Comparison of ENCODE assay signal across 8 mouse cellular contexts in genomic region chr5:124355425-124355959, GRCm38 (mm10). TPM values are rescaled to one million over a fixed set of nuclear protein-coding genes. Genes with fewer than 3 reads are reported as not detected.
DNase-seq lines count a peak whose midpoint lies in the region; ATAC-seq and TF ChIP-seq lines count a peak whose summit lies in the region.

No protein-coding gene starts in this region.

- ATAC-seq in kidney, embryonic 16.5 days (ENCODE audit: low FRiP score, low TSS enrichment), result no peak
- ATAC-seq in hindbrain, embryonic 13.5 days (ENCODE audit: low FRiP score), result no peak
- ATAC-seq in midbrain, embryonic 14.5 days (ENCODE audit: low FRiP score, low TSS enrichment), result no peak

- 3% methylated on average over 12 of the region's 12 CpGs for WGBS in kidney, embryonic 16.5 days
- 3% methylated on average over 12 of the region's 12 CpGs for WGBS in hindbrain, embryonic 13.5 days
- WGBS in midbrain, embryonic 14.5 days, result 1% methylated on average over 12 of the region's 12 CpGs

- TF ChIP-seq POLR2A in cortical plate, adult 2 months (IDR thresholded peaks at IDR 0.05; ENCODE audit: extremely low read depth, insufficient read depth, low read length), result no peak

- peak overlapping the region; percentile 50 for H3K9ac ChIP-seq in kidney, embryonic 16.5 days (replicated peaks; ENCODE audit: low read length)
- peak overlapping the region; percentile 99; the same call in 1 of the 2 replicates for H3K9ac ChIP-seq in hindbrain, embryonic 13.5 days
- H3K9ac ChIP-seq in midbrain, embryonic 14.5 days (replicated peaks; ENCODE audit: low read length), result peak overlapping the region; percentile 97; the same call in 1 of the 2 replicates

- H3K4me3 ChIP-seq in kidney, embryonic 16.5 days (ENCODE audit: low read length), result peak overlapping the region; percentile 71
- peak overlapping the region; percentile 37 for H3K4me3 ChIP-seq in cortical plate, adult 2 months (ENCODE audit: insufficient read depth, low read length)
- H3K4me3 ChIP-seq in hindbrain, embryonic 13.5 days, result peak overlapping the region; percentile 95
- peak overlapping the region; percentile 90 for H3K4me3 ChIP-seq in midbrain, embryonic 14.5 days (replicated peaks; ENCODE audit: low read depth, low read length)

- no peaks in the 10 kb centered on the region for H3K9me3 ChIP-seq in kidney, embryonic 16.5 days (ENCODE audit: low read length)
- no peaks in the 10 kb centered on the region for H3K9me3 ChIP-seq in hindbrain, embryonic 13.5 days
- no peaks in the 10 kb centered on the region for H3K9me3 ChIP-seq in midbrain, embryonic 14.5 days (ENCODE audit: control insufficient read depth, low read length)

- no peaks in the 10 kb centered on the region for H3K27me3 ChIP-seq in kidney, embryonic 16.5 days (ENCODE audit: insufficient read depth, low read length)
- no peaks in the 10 kb centered on the region for H3K27me3 ChIP-seq in hindbrain, embryonic 13.5 days
- no peaks in the 10 kb centered on the region for H3K27me3 ChIP-seq in midbrain, embryonic 14.5 days (ENCODE audit: control insufficient read depth, insufficient read depth, low read length)

- peak overlapping the region; percentile 98 for H3K4me2 ChIP-seq in kidney, embryonic 16.5 days (replicated peaks; ENCODE audit: low read depth, low read length)
- peak overlapping the region; percentile 62 for H3K4me2 ChIP-seq in hindbrain, embryonic 13.5 days
- H3K4me2 ChIP-seq in midbrain, embryonic 14.5 days (ENCODE audit: low read length), result peak overlapping the region; percentile 57

- H3K36me3 ChIP-seq in kidney, embryonic 16.5 days (ENCODE audit: insufficient read depth, low read length), result no peaks in the 10 kb centered on the region
- H3K36me3 ChIP-seq in hindbrain, embryonic 13.5 days, result no peaks in the 10 kb centered on the region
- no peaks in the 10 kb centered on the region for H3K36me3 ChIP-seq in midbrain, embryonic 14.5 days (ENCODE audit: control insufficient read depth, insufficient read depth, low read length)

- no peak overlapping the region for H3K27ac ChIP-seq in kidney, embryonic 16.5 days (ENCODE audit: low read length)
- H3K27ac ChIP-seq in cortical plate, adult 2 months (ENCODE audit: insufficient read depth, low read length), result no peak overlapping the region
- H3K27ac ChIP-seq in hindbrain, embryonic 13.5 days, result 0 out of 2 replicates have a peak overlapping the region, but pooled peaks have one; percentile 35
- H3K27ac ChIP-seq in midbrain, embryonic 14.5 days (replicated peaks; ENCODE audit: low read depth, low read length), result 0 out of 2 replicates have a peak overlapping the region, but pooled peaks have one; percentile 97

- no peak for DNase-seq in kidney, adult 18-20 months
- peak; percentile 15 for DNase-seq in midbrain, embryonic 14.5 days
- no peak for DNase-seq in adrenal gland, postnatal 25 days
- no peak for DNase-seq in urinary bladder, postnatal 25 days (ENCODE audit: low spot score)
- DNase-seq in lung, postnatal 36 days, result no peak

- H3K4me1 ChIP-seq in kidney, embryonic 16.5 days (ENCODE audit: insufficient read depth, low read length), result peaks cover 22% of the 10 kb centered on the region
- peaks cover 3% of the 10 kb centered on the region; the same call in 1 of the 2 replicates for H3K4me1 ChIP-seq in cortical plate, adult 2 months (ENCODE audit: control insufficient read depth, insufficient read depth, low read length)
- peaks cover 35% of the 10 kb centered on the region for H3K4me1 ChIP-seq in hindbrain, embryonic 13.5 days (replicated peaks)
- peaks cover 14% of the 10 kb centered on the region for H3K4me1 ChIP-seq in midbrain, embryonic 14.5 days (ENCODE audit: control insufficient read depth, insufficient read depth, low read length)

- TF ChIP-seq CTCF in cortical plate, adult 2 months (IDR thresholded peaks at IDR 0.05; ENCODE audit: extremely low read depth, insufficient read depth, low read length), result no peak

RNA-seq across cellular contexts. Expression of gene Cdk2ap1, which starts 7.4 kb away (rescaled TPM):
- polyA plus RNA-seq in kidney, embryonic 16.5 days (2015; fragmentation: Nextera tagmentation; extraction: Ambion mirVana), result 28.4 and 29.9 TPM in 2 replicates
- 252 and 264 TPM in 2 replicates for polyA plus RNA-seq in cortical plate, adult 2 months (2012; rRNA removed)
- polyA plus RNA-seq in hindbrain, embryonic 13.5 days (2015; fragmentation: Nextera tagmentation; extraction: Ambion mirVana), result 67.9 and 68.6 TPM in 2 replicates
- polyA plus RNA-seq in midbrain, embryonic 14.5 days (2014; fragmentation: Nextera tagmentation; extraction: Ambion mirVana), result 72.3 and 76.7 TPM in 2 replicates
- total RNA-seq in adrenal gland, postnatal 25 days (2021), result 148 and 153 TPM in 2 replicates

RNA-seq across cellular contexts. Expression of gene 2810006K23Rik, which starts 27.6 kb away (rescaled TPM):
- polyA plus RNA-seq in kidney, embryonic 16.5 days (2015; fragmentation: Nextera tagmentation; extraction: Ambion mirVana), result 18.5 and 20.4 TPM in 2 replicates
- polyA plus RNA-seq in cortical plate, adult 2 months (2012; rRNA removed), result 13.5 and 13.6 TPM in 2 replicates
- 15.5 and 16.2 TPM in 2 replicates for polyA plus RNA-seq in hindbrain, embryonic 13.5 days (2015; fragmentation: Nextera tagmentation; extraction: Ambion mirVana)
- 9.1 and 10.6 TPM in 2 replicates for polyA plus RNA-seq in midbrain, embryonic 14.5 days (2014; fragmentation: Nextera tagmentation; extraction: Ambion mirVana)
- 15.1 and 19.9 TPM in 2 replicates for total RNA-seq in adrenal gland, postnatal 25 days (2021)

RNA-seq across cellular contexts. Expression of gene Mphosph9, which starts 27.7 kb away (rescaled TPM):
- polyA plus RNA-seq in kidney, embryonic 16.5 days (2015; fragmentation: Nextera tagmentation; extraction: Ambion mirVana), result 10.8 and 13.8 TPM in 2 replicates
- 21.0 and 22.3 TPM in 2 replicates for polyA plus RNA-seq in cortical plate, adult 2 months (2012; rRNA removed)
- polyA plus RNA-seq in hindbrain, embryonic 13.5 days (2015; fragmentation: Nextera tagmentation; extraction: Ambion mirVana), result 14.0 and 14.3 TPM in 2 replicates
- polyA plus RNA-seq in midbrain, embryonic 14.5 days (2014; fragmentation: Nextera tagmentation; extraction: Ambion mirVana), result 11.7 and 16.8 TPM in 2 replicates
- total RNA-seq in adrenal gland, postnatal 25 days (2021), result 7.8 and 11.8 TPM in 2 replicates

Comparison
In these comparisons a context has a peak if more than half of its experiments do, and no peak if none do; other contexts are left out.
1. H3K27ac ChIP-seq: peak in hindbrain, embryonic 13.5 days (single experiment) and midbrain, embryonic 14.5 days (single experiment); none in kidney, embryonic 16.5 days (single experiment) and cortical plate, adult 2 months (single experiment).
2. H3K4me3 ChIP-seq: peak in every context shown above with its lines; median percentile 95 in hindbrain, embryonic 13.5 days; 90 in midbrain, embryonic 14.5 days; 71 in kidney, embryonic 16.5 days; 37 in cortical plate, adult 2 months.
3. Peak in every context shown above with its lines, with median percentiles within 50 percentile points of each other: H3K4me2 ChIP-seq and H3K9ac ChIP-seq.